ENCODE assay signal across 12 mouse cellular contexts in genomic region chr11:116673410-116673809, GRCm38 (mm10). TPM values are rescaled to one million over a fixed set of nuclear protein-coding genes. Genes with fewer than 3 reads are reported as not detected.
DNase-seq lines count a peak whose midpoint lies in the region; ATAC-seq and TF ChIP-seq lines count a peak whose summit lies in the region.
"Had no signal": no experiment of that assay in that cellular context is flagged by ENCODE, and none has a peak within 500 bp of the region (broad histone marks: within the 10 kb centered on the region; RNA-seq: fewer than 3 reads in every experiment).

No protein-coding gene starts in this region.

- peak overlapping the region; percentile 91 for H3K4me3 ChIP-seq in gastrocnemius, adult 2 months
- peak overlapping the region; percentile 79; the same call in 1 of the 2 replicates for H3K4me3 ChIP-seq in midbrain, embryonic 10.5 days
- H3K4me3 ChIP-seq in midbrain, postnatal 0 days (ENCODE audit: low read depth, low read length) = no peak overlapping the region
- H3K4me3 ChIP-seq in limb, embryonic 10.5 days = peak overlapping the region; percentile 90; the same call in 1 of the 2 replicates
- no peak overlapping the region for H3K4me3 ChIP-seq in stomach, embryonic 15.5 days (replicated peaks)

- H3K27me3 ChIP-seq in midbrain, embryonic 10.5 days (ENCODE audit: low read depth, poor library complexity, severe bottlenecking) = peaks cover 8% of the 10 kb centered on the region; the same call in 1 of the 2 replicates
- H3K27me3 ChIP-seq in midbrain, postnatal 0 days (ENCODE audit: insufficient read depth, low read length) = no peaks in the 10 kb centered on the region
- H3K27me3 ChIP-seq in limb, embryonic 10.5 days (ENCODE audit: low read depth, poor library complexity, severe bottlenecking) = peaks cover 9% of the 10 kb centered on the region; the same call in 1 of the 2 replicates
- 0 out of 2 replicates have a peak, but pooled peaks cover 9% of the 10 kb centered on the region for H3K27me3 ChIP-seq in stomach, embryonic 15.5 days (replicated peaks)

- H3K36me3 ChIP-seq in midbrain, embryonic 10.5 days = peaks cover 60% of the 10 kb centered on the region
- H3K36me3 ChIP-seq in midbrain, postnatal 0 days (ENCODE audit: insufficient read depth, low read length) = peaks cover 31% of the 10 kb centered on the region
- H3K36me3 ChIP-seq in limb, embryonic 10.5 days = peaks cover 60% of the 10 kb centered on the region
- H3K36me3 ChIP-seq in stomach, embryonic 15.5 days = peaks cover 42% of the 10 kb centered on the region

- no peaks in the 10 kb centered on the region for H3K9me3 ChIP-seq in midbrain, embryonic 10.5 days (replicated peaks)
- H3K9me3 ChIP-seq in midbrain, postnatal 0 days (ENCODE audit: low read length) = no peaks in the 10 kb centered on the region
- no peaks in the 10 kb centered on the region for H3K9me3 ChIP-seq in limb, embryonic 10.5 days (replicated peaks)
- no peaks in the 10 kb centered on the region for H3K9me3 ChIP-seq in stomach, embryonic 15.5 days

- peak overlapping the region; percentile 63 for H3K27ac ChIP-seq in gastrocnemius, adult 2 months
- H3K27ac ChIP-seq in midbrain, embryonic 10.5 days (replicated peaks) = no peak overlapping the region
- H3K27ac ChIP-seq in midbrain, postnatal 0 days (ENCODE audit: low read depth, low read length) = no peak overlapping the region
- no peak overlapping the region for H3K27ac ChIP-seq in limb, embryonic 10.5 days
- no peak overlapping the region for H3K27ac ChIP-seq in stomach, embryonic 15.5 days

- WGBS in midbrain, embryonic 10.5 days = 84% methylated on average over 2 of the region's 2 CpGs
- 92% methylated on average over 2 of the region's 2 CpGs for WGBS in midbrain, postnatal 0 days
- WGBS in limb, embryonic 10.5 days = 87% methylated on average over 2 of the region's 2 CpGs
- 67% methylated on average over 2 of the region's 2 CpGs for WGBS in stomach, embryonic 15.5 days

- no peak for TF ChIP-seq CTCF in gastrocnemius, adult 2 months (IDR thresholded peaks at IDR 0.05)
- no peak for TF ChIP-seq CTCF in midbrain, postnatal 0 days (IDR thresholded peaks at IDR 0.05)

- no peak for DNase-seq in gastrocnemius, adult 2 months
- DNase-seq in gastrocnemius, postnatal 14 days = no peak
- no peak for DNase-seq in midbrain, embryonic 10.5 days (ENCODE audit: low spot score)
- no peak for DNase-seq in midbrain, postnatal 0 days (ENCODE audit: low spot score)
- no peak for DNase-seq in limb, embryonic 10.5 days (ENCODE audit: low spot score)
- no peak for DNase-seq in spleen, adult 12 weeks (ENCODE audit: low spot score)
- no peak for DNase-seq in cerebellum, postnatal 14 days
- DNase-seq: adrenal gland, adult 8-10 months; cerebellum, adult 9-11 months; gastrocnemius, postnatal 36 days had no signal

- H3K4me1 ChIP-seq in midbrain, embryonic 10.5 days = peaks cover 46% of the 10 kb centered on the region
- peaks cover 5% of the 10 kb centered on the region; the same call in 1 of the 2 replicates for H3K4me1 ChIP-seq in midbrain, postnatal 0 days (ENCODE audit: insufficient read depth, low read length)
- H3K4me1 ChIP-seq in limb, embryonic 10.5 days = peaks cover 38% of the 10 kb centered on the region
- peaks cover 30% of the 10 kb centered on the region for H3K4me1 ChIP-seq in stomach, embryonic 15.5 days

- H3K9ac ChIP-seq in midbrain, postnatal 0 days (replicated peaks; ENCODE audit: low read length, poor library complexity, severe bottlenecking) = no peak overlapping the region
- no peak overlapping the region for H3K9ac ChIP-seq in stomach, embryonic 15.5 days

- ATAC-seq in midbrain, postnatal 0 days (ENCODE audit: low FRiP score) = no peak
- ATAC-seq in stomach, embryonic 15.5 days (ENCODE audit: insufficient read depth, low FRiP score, low read depth) = no peak

- no peak overlapping the region for H3K4me2 ChIP-seq in midbrain, postnatal 0 days (ENCODE audit: low read depth, low read length, poor library complexity, severe bottlenecking)
- H3K4me2 ChIP-seq in stomach, embryonic 15.5 days = peak overlapping the region; percentile 77

- intact Hi-C loops in gastrocnemius, adult 2 months (cut with DNase I) = no loop called here
- intact Hi-C loops in gastrocnemius, postnatal 14 days (cut with DNase I; ENCODE audit: low total_unique reads) = no loop called here

RNA-seq across cellular contexts. Expression of gene Cygb, which starts 19.3 kb away (rescaled TPM):
- 10 to 100 TPM in 1 of 2 experiments, 1 to 10 TPM in 1; 9.6 to 14.7 TPM for total RNA-seq in gastrocnemius, adult 2 months (2021)
- 10 to 100 TPM; 16.8 to 22.8 TPM for total RNA-seq in gastrocnemius, postnatal 14 days (2021)
- 2.5 and 2.8 TPM in 2 replicates for polyA plus RNA-seq in midbrain, embryonic 10.5 days (2016; fragmentation: Nextera tagmentation; extraction: Ambion mirVana)
- total RNA-seq in midbrain, postnatal 0 days (2014; rRNA removed) = 38.7 and 44.2 TPM in 2 replicates
- polyA plus RNA-seq in midbrain, postnatal 0 days (2015; fragmentation: Nextera tagmentation; extraction: Ambion mirVana) = 40.5 and 43.5 TPM in 2 replicates
- 2.7 and 5.8 TPM in 2 replicates for polyA plus RNA-seq in limb, embryonic 10.5 days (2016; fragmentation: Nextera tagmentation; extraction: Ambion mirVana)
- polyA plus RNA-seq in stomach, embryonic 15.5 days (2015; fragmentation: Nextera tagmentation; extraction: Ambion mirVana) = 16.7 and 17.7 TPM in 2 replicates
- total RNA-seq: megakaryocyte-erythroid progenitor cell, adult 5-6 weeks had no signal

RNA-seq across cellular contexts. Expression of gene Prcd, which starts 20.1 kb away (rescaled TPM):
- total RNA-seq in gastrocnemius, adult 2 months (2021) = 1 to 10 TPM in 1 of 2 experiments, not detected in 1; 1.0 TPM
- total RNA-seq in gastrocnemius, postnatal 14 days (2021) = under 1 TPM; 0.49 to 0.84 TPM
- polyA plus RNA-seq in midbrain, embryonic 10.5 days (2016; fragmentation: Nextera tagmentation; extraction: Ambion mirVana) = 0.65 and 0.77 TPM in 2 replicates
- total RNA-seq in midbrain, postnatal 0 days (2014; rRNA removed) = 3.7 TPM in 1 of 2 replicates, not detected in the other
- 4.8 and 6.0 TPM in 2 replicates for polyA plus RNA-seq in midbrain, postnatal 0 days (2015; fragmentation: Nextera tagmentation; extraction: Ambion mirVana)
- 0.16 and 0.25 TPM in 2 replicates for polyA plus RNA-seq in limb, embryonic 10.5 days (2016; fragmentation: Nextera tagmentation; extraction: Ambion mirVana)
- 1.2 and 1.3 TPM in 2 replicates for polyA plus RNA-seq in stomach, embryonic 15.5 days (2015; fragmentation: Nextera tagmentation; extraction: Ambion mirVana)

RNA-seq across cellular contexts. Expression of gene Rhbdf2, which starts 46.6 kb away (rescaled TPM):
- 10 to 100 TPM; 11.6 to 14.4 TPM for total RNA-seq in gastrocnemius, adult 2 months (2021)
- total RNA-seq in gastrocnemius, postnatal 14 days (2021) = 1 to 10 TPM; 5.9 to 9.0 TPM
- 2.5 and 3.3 TPM in 2 replicates for polyA plus RNA-seq in midbrain, embryonic 10.5 days (2016; fragmentation: Nextera tagmentation; extraction: Ambion mirVana)
- 3.4 and 4.5 TPM in 2 replicates for total RNA-seq in midbrain, postnatal 0 days (2014; rRNA removed)
- polyA plus RNA-seq in midbrain, postnatal 0 days (2015; fragmentation: Nextera tagmentation; extraction: Ambion mirVana) = 1.0 TPM in 2 replicates
- polyA plus RNA-seq in limb, embryonic 10.5 days (2016; fragmentation: Nextera tagmentation; extraction: Ambion mirVana) = 4.4 and 5.2 TPM in 2 replicates
- polyA plus RNA-seq in stomach, embryonic 15.5 days (2015; fragmentation: Nextera tagmentation; extraction: Ambion mirVana) = 7.4 and 7.5 TPM in 2 replicates

Comparison
In these comparisons a context has a peak if more than half of its experiments do, and no peak if none do; other contexts are left out.
1. H3K4me3 ChIP-seq: peak in gastrocnemius, adult 2 months (single experiment), midbrain, embryonic 10.5 days (single experiment) and limb, embryonic 10.5 days (single experiment); none in midbrain, postnatal 0 days (single experiment) and stomach, embryonic 15.5 days (single experiment).